Mouse (Mus musculus): Measurements from ENCODE around the gene Hunk. TPM values are rescaled to one million over a fixed set of nuclear protein-coding genes. Genes with fewer than 3 reads are reported as not detected.

The Hunk gene
- total RNA-seq, 2 experiments from 2014 or later, result 0.67 to 0.74 TPM

DNA sequence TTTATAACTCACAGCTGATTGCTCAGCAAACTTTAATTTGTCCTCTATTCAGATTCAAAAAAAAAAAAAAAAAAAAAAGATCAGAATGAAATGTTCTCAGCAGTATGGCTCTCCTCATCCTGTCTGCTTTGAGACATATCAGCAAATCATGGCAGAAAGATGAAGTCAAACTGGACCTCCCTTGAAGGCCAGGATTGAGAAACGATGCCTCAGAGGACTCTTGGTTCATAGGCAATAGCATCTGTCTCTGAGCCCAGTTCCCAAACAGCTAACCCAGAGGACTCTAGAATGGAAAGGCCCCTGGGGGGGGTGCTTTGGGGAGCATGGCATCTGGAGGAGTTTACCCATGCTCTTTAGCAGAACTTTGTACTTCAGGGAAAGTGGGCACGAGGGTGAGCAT is 119.9 kb downstream of the Hunk start:
- no peak for DNase-seq

DNA sequence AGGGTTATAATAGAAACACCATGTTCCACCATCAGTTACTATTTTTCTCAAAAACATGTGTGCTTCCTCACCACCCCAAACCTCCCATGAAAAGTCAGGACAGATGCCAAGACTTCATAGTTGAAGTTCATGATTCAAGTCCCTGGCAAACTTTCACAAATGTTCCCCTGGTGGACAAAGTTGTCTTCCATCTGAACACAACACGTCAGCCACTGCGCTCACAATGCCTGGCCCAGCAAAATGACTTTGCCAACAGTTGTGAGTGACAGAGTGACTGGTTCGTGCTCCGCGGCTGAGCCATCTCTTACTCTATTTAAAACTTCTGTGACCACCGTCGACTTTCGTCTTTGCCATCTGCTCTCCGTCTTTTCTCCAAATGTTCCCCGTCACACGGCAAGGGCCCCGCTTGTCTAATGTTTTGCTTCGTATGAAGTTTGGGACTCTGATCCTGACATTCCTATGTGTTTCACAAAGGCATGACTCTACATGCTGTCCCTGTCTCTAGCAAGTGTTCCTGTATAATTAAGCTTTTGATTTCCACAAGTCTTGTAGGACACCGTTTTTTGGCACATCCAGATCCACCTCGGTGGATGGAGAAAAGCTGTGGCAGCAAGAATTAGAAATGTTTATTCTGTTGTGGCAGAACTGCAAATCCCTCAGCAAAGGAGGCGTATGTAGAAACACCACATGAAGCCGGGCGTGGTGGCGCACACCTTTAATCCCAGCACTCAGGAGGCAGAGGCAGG is 125.9 kb downstream of the Hunk start:
- peak; percentile 49 for DNase-seq

DNA sequence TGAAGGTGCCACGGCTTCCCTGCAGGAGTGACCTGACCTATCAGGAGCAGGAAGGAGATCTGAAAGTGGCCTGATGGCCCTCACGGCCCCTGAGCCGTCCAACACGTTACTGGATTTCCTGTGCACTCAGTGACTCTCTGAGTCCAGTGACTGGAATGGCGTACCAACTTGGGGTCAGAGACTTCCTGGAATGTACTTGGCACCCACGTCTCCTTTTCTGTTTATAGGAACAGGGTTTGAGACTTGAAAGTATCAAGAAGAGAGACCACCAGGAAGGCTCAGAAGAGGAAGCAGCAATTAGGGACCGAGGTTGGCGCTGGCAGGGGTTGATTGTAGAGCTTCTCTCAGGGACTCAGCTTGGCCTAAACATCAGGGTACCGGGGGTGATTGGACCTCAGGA is 131.2 kb downstream of the Hunk start:
- DNase-seq, result no peak

DNA sequence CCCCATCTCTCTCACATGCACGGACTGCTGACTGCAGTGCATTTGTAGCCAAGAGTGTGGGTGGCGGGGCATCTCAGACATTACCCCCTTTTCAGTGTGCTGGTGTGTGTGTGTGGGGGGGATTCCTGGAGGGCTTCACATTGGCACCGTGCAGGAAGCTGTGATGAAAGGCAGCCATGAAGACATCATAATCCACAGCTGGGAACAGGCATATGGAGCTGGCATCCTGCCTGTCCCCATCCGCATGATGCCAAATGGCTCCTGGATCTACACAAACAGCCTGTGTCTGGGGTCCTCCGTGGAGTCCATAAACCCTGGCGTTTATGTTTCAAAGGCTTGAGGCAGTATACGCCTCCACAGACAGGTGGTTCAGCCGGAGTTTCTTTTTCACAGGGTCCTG is 132.4 kb downstream of the Hunk start:
- DNase-seq, result no peak

DNA sequence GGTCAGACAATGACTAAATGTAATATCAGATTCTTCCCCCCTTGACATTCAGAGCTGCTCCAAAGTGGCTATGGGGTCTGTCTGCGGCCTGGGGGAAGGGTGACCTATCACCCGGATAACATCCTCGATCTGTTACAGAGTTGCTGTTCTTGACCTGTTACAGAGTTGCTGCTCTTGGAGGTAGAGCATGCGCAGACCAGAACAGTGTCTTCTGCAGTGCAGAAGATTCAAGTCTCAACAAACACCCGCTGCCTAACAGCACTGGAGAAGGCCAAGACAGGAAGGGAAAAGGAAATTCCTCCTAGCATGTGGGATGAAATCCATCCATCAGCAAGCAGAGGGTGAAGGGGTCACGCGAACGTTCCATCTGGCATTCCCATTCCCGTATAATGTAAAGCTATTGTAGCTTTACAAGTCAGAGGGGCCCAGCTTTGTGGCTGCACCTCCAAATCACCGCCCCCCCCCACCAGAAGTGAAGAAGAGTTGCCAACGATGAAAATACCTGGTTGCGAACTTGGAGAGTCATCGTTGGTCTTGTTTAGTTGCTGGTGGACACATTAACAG is 133.0 kb downstream of the Hunk start:
- DNase-seq, result no peak

DNA sequence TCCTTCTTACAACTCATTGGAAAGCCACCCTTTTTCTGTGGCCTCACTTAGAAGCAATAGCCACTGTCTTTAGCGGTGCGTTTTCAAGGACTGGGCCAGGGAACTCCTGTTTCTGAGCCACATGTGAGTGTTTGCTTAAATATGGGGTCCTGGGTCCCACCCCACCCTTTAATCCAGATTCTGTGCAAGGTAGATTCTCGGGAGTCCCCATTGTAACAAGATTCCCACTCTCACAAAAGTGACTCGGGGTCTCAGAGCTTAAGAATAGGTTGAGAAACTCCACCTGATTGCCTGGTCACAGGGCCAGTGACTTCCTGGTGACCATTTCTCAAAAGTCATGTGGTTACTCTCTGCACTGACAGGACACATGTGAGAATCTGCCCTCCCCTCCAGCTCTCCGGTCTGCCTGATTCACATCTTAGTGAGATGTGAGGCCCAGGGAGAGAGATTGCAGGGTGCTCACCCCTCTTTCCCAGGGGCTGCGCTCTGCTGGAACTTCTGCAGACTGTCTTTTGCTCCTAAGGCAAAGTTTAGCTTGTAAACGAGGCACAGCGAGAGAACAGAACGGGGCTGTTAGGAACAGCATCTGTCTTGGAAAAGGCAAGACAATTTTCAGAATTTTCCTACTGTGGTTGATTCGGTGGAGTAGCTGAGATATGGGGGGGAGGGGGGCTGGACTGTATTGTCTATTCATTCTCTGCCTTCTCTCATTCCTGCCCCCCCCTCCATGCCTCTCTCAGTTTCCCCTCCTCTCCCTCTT is 135.6 kb downstream of the Hunk start:
- no peak for DNase-seq

DNA sequence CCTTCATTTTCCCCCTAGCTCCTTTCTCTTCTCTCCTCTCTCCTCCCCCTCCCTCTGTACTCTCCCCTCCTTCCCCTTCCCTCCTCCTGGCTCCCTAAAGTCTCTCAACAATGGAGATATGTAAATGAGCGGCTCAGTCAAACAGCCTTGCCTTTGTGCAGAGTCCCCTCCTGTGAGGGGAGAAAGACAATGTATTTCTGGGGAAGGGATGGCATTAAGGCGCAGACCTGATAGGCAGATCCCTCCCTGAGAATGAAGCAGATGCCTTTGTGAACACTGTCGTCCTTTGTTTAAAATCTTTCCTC is 136.1 kb downstream of the Hunk start:
- DNase-seq, result no peak

DNA sequence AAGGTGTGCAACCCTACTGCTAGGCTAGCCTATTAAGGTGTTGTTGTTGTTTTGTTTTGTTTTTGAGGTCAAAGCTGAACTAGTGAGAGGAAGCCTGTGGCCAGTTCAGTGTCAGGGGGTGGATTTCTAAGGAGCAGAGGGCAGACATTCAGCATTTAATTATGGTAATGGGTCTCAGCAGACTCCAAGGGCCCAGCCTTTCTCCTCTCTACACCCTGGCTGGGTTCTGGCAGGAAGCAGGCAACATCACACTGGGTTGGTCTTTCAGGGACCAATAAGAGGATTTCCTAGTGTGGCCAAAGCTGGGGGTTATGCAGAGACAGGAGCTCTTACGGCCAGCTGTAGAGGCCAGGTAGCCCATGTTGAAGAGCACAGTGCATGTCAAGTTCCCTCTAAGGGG is 136.8 kb downstream of the Hunk start:
- no peak for DNase-seq

DNA sequence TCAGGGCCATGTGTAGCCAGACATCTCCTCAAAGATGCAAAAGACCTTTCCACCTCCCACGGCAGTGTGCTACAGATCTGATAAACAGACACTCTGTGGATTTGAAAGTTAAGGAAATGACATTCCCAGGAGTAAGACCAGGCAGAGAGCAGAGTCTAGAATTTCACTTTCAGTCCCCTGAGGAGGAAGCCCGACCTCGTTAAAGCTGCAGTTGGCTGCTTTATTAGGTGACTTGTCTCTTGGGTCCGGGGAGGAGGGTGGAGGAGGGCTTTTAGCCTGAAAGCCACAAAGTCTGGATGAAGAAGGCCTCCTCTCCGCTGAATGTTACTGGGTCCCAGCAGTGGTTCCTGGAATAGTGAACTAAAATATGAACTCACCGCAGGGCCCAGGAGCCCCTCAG is 137.6 kb downstream of the Hunk start:
- peak; percentile 45 for DNase-seq

DNA sequence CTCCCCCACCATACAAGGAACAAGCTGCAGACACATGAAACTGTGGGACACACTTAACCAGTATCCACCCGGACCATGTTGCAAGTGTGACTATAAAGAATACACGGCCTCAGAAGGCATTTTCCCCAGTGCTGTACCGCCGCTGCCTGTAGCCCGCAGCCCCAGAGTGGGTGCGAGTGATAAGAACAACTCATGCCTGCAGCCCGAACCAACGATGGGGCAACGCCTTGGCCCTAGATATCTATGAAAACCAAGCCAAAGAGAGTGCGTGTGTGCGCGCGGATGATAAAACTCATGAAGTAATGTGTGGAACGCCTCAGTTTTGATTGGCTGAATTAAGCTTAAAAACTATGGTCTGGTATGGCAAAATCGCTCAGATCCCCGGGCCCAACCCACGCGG is 138.1 kb downstream of the Hunk start:
- DNase-seq, result no peak

DNA sequence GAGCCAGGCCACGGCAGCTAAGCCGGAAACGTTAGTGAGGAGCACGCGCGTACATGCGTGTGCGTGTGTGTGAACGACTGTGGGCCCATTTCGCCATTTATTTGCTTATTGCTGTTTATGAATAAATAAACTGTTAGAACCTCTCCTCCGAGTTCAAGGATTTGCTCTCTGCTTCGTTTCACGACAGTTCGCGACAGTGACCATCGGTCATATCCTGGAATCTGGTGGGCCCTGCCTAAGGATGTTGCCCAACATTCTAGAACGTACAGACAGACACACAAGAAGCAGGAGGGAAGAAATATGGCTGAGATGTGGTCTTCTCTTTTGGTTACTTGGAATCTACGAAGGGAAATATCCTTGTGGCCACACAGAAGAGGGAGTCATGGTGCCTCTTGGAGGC is 138.6 kb downstream of the Hunk start:
- no peak for DNase-seq

DNA sequence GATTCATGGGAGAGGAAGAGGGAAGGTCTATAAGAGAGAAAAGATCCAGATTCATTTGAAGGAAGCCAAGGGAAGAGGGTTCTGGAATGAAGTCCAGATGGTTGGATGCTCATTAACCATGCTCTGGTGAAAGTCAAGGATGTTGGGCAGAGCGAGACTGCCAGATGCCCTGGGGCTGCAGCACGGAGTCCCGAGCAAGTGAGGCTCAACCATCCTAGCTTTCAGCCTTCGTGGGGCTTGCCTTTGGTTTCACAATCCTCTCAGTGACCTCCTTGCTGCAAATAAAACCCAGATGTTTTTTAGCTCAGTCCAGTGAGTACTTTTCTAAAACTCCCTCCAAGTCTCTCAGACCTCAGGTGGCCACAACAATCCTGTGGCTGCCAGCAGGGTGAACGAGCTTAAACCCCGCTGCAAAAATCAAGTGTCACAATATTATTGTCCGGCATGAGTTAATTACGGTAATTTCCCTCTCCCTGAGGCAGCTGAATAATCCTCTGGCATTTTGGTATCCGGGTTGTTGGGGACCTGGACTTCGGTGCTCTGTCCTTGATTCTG is 147.4 kb downstream of the Hunk start:
- DNase-seq, result peak; percentile 35

DNA sequence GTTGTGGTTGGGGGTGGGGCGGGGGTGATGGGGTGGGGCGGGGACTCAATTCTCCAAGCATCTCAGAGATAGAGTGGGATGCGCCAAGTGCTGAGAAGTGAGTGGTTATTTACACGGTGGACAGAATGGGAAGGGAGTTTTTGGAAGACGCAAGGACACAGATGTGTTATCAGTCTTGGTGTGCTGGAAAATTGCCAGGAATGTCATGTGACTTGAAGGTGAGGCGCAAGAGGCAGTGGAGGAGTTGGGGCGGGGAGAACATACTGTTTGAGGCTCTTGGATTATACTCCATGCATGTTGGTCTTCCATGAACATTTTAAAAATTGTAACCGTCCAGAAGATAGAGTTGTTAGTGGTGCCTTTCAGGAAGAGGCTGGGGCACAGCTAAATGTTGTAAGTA is 148.8 kb downstream of the Hunk start:
- no peak for DNase-seq

DNA sequence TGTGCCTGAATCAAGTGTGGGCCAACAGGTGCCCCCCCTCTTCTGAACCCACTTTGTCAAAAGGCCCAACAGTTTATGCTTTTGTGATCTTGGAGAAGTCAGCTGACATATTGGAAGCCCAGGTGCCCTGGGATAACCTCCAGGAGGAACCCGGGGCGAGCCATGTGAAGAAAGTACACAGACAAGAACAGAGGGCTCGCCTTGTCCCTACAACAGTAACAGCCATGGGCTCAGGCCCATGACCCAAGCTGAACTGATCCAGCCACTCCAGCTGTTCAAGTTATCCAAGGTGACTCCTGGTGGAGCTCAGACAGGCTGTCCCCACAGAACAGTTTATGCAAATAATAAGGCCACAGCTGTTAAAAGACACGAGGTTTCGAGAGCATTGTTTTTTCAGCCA is 153.1 kb downstream of the Hunk start:
- peak; percentile 80 for DNase-seq

DNA sequence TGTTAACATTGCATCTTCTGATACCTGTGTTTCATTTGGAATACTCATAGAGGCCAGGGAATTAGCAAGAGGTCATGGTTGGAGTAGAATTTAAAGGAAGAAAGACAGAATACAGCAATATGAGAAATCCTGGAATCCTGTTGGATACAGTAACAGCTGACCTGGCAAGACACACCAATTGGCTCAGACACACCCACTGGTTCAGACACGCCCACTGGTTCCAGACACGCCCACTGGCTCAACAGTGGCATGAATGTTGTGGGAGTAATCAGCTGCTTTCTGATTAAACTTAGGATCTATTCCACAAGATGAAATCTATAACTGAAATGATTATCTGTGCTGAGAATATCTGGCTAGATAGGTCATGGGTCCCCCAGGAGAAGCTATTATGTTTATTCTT is 155.4 kb downstream of the Hunk start:
- no peak for DNase-seq

DNA sequence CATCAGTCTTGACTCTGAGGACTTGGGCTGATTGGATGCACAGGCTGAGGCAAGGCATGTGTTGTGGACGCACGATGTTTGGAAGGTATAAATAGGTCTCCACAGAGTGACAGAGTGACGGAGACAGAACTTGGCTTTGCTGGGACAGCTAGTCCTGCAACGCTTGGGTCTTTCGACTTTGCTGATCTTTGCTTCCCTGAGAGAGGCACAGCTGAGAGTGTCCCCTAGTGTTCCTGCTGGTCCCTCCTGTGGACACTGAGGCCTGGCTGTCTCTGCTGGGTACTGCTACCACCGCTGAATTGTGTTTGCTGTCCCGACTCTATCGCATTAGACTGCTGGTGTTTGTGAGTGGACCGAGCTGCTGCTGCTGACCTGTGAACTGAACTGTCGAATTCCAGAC is 156.6 kb downstream of the Hunk start:
- DNase-seq, result no peak

DNA sequence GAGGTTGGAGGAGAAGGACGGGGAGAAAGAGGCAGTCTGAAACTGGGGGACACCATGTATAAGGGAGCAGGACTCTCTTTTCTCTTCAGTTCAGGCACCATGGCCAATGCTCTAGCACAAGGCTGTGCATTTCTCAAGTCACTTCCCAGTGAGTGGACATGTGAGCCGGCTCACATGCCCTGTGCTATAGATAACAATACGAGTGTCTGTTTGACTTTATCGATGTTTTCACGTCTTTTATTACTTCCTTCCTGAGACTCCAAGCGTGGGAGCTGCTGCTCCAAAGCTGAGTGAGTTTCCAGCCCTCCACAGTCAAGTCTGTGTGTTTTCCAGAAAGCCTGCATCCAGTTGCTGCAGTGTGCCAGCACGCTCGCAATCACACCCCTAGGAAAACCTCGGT is 158.4 kb downstream of the Hunk start:
- no peak for DNase-seq

DNA sequence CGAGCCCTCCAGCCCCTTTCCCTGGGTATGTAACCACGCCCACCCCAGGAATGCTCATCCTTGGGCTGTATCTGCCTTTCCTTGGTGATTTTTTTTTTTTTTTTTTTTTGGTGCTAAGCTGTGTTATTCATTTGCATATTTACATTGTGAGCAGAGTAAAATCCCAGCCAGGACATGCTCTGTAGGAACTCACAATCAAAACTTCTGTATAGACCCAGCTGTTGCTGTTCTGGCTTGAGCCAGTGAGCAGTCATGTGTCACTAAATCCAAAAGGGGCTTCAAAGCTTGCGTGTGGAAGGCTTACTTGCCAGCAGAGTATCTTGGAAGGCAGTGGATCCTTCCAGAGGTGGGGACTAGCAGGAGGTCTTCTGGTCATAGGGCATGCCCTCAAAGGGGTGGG is 159.7 kb downstream of the Hunk start:
- no peak for DNase-seq

DNA sequence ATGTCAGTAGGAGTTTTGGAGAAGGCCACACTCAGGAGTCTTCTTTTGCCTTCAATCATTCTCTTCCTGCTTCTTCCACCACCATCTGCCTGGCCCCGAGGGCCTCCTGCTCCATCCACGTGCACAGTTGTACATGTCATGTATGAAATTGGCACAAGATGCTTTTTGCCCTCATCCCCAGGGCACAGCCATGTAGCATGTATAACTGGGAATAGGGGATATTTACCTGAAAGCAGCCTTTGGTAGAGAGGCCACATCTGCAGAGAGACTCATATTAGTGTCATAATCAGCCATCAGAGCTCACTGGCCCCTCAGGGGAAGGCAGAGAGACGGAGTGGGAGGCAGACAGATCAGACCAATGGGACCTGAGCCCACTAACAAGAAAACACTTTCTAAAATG is 160.8 kb downstream of the Hunk start:
- no peak for DNase-seq

DNA sequence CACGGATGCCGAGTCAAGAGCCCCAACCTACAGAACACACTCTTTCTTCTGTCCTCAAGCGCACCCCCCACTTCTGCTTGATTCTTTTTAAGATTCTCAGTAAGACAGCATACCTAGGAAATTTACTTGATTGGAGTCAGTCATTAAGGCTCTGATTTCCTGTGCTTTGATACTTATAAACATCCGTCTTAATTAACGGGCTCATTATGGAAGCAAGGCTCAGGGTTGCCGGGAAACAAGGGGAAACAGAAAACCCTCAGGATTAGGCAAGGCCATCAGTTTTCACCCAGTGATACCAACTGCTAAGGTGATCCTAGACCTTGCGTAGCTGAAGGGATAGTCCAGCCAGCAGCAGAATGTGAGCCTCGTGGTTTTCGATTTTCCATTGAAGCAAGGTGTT is 162.2 kb downstream of the Hunk start:
- DNase-seq, result no peak
